Mouse (Mus musculus) midbrain, embryonic 16.5 days (tissue): ENCODE measurements around the gene Eepd1. TPM values are rescaled to one million over a fixed set of nuclear protein-coding genes. Genes with fewer than 3 reads are reported as not detected.

Experiments used
- ATAC-seq: fragments of 200-750 bp; cut with Nextera tagmentation; 2 replicates; pipeline ENCODE4 v1.8.0; 2017; ENCODE audit warnings: moderate TSS enrichment
- H3K27ac ChIP-seq: fragments of 300-500 bp; sonication (generic); 2 replicates; pipeline ENCODE4 v1.5.1; 2014; ENCODE audit warnings: mild to moderate bottlenecking, low read length, mixed read lengths
- H3K27me3 ChIP-seq: fragments of 300-500 bp; sonication (generic); 2 replicates; pipeline ENCODE4 v1.6.1; 2014; ENCODE audit warnings: low read depth, low read length, mixed read lengths; ENCODE audit not compliant: control insufficient read depth, insufficient read depth
- H3K36me3 ChIP-seq: fragments of 300-500 bp; sonication (generic); 2 replicates; pipeline ENCODE4 v1.6.1; 2014; ENCODE audit warnings: mild to moderate bottlenecking, low read length, moderate library complexity, mixed read lengths; ENCODE audit not compliant: control insufficient read depth, insufficient read depth
- H3K4me1 ChIP-seq: fragments of 300-500 bp; sonication (generic); 2 replicates; pipeline ENCODE4 v1.6.1; 2014; ENCODE audit warnings: mild to moderate bottlenecking, low read length, mixed read lengths; ENCODE audit not compliant: control insufficient read depth, insufficient read depth
- H3K4me2 ChIP-seq: fragments of 300-500 bp; sonication (generic); 2 replicates; pipeline ENCODE4 v1.6.1; 2014; ENCODE audit warnings: mild to moderate bottlenecking, low read length, mixed read lengths
- H3K4me3 ChIP-seq: fragments of 300-500 bp; sonication (generic); 2 replicates; pipeline ENCODE4 v1.5.1; 2014; ENCODE audit warnings: low read depth, mild to moderate bottlenecking, low read length, moderate library complexity, mixed read lengths
- H3K9ac ChIP-seq: fragments of 300-500 bp; sonication (generic); 2 replicates; pipeline ENCODE4 v1.6.1; 2014; ENCODE audit warnings: low read depth, low read length, mixed read lengths
- H3K9me3 ChIP-seq: fragments of 300-500 bp; sonication (generic); replicated peaks from 2 replicates; pipeline ENCODE4 v1.6.1; 2014; ENCODE audit warnings: mild to moderate bottlenecking, low read length, mixed read lengths; ENCODE audit not compliant: control insufficient read depth, poor library complexity, severe bottlenecking
- WGBS: fragments of 180-500 bp; shearing (Covaris S2); extraction: QIAGEN DNeasy Blood & Tissue Kit; methylation state at CpG from one replicate; pipeline ENCODE4 v1.1.7; 2014; 5-methylcytosine and 5-hydroxymethylcytosine counted together
- polyA plus RNA-seq: library from polyadenylated mRNA; unstranded; fragments of >200 nt; fragmentation: Nextera tagmentation; extraction: Ambion mirVana; gene quantifications from 2 replicates; pipeline ENCODE4 v1.2.1, GENCODE M21; 2015

Gene Eepd1
- polyA plus RNA-seq, 1 experiment from 2014 or later: 12.7 TPM

GRCm38 (mm10) chr9:25464305-25464704 is 17.0 kb upstream of the Eepd1 start:
- WGBS: 72% methylated on average over 1 of the region's 1 CpGs
- ATAC-seq: no peak
- Histone ChIP-seq H3K9me3 (no peaks in the 10 kb centered on the region), H3K27me3 (no peaks in the 10 kb centered on the region), H3K36me3 (no peaks in the 10 kb centered on the region), H3K9ac (no peak overlapping the region), H3K27ac (no peak overlapping the region), H3K4me2 (no peak overlapping the region), H3K4me3 (no peak overlapping the region), H3K4me1 (no peaks in the 10 kb centered on the region)

- Histone ChIP-seq H3K9ac (no peak overlapping the region), H3K27me3 (no peaks in the 10 kb centered on the region), H3K4me3 (no peak overlapping the region), H3K27ac (no peak overlapping the region), H3K4me2 (no peak overlapping the region), H3K36me3 (no peaks in the 10 kb centered on the region), H3K9me3 (no peaks in the 10 kb centered on the region), H3K4me1 (peaks cover 12% of the 10 kb centered on the region; the same call in 1 of the 2 replicates)
- 93% methylated on average over 7 of the region's 7 CpGs for WGBS
- no peak for ATAC-seq
These were observed 1.8 kb upstream of the Eepd1 start for GRCm38 (mm10) chr9:25479392-25480020.

- Histone ChIP-seq H3K36me3 (no peaks in the 10 kb centered on the region), H3K27me3 (no peaks in the 10 kb centered on the region), H3K4me3 (no peak overlapping the region), H3K27ac (peak overlapping the region; percentile 53; the same call in 1 of the 2 replicates), H3K9ac (no peak overlapping the region), H3K4me1 (peaks cover 12% of the 10 kb centered on the region; the same call in 1 of the 2 replicates), H3K4me2 (peak overlapping the region; percentile 87), H3K9me3 (no peaks in the 10 kb centered on the region)
- 90% methylated on average over 2 of the region's 2 CpGs for WGBS
- ATAC-seq: no peak
These were observed 671 bp upstream of the Eepd1 start for GRCm38 (mm10) chr9:25480676-25481075.

- Histone ChIP-seq H3K27ac (no peak overlapping the region), H3K4me2 (peak overlapping the region; percentile 87), H3K27me3 (no peaks in the 10 kb centered on the region), H3K9me3 (no peaks in the 10 kb centered on the region), H3K4me3 (peak overlapping the region; percentile 79), H3K36me3 (no peaks in the 10 kb centered on the region), H3K9ac (no peak overlapping the region), H3K4me1 (peaks cover 12% of the 10 kb centered on the region; the same call in 1 of the 2 replicates)
- WGBS: 45% methylated on average over 22 of the region's 22 CpGs
- ATAC-seq: no peak
These were observed 1.1 kb downstream of the Eepd1 start for GRCm38 (mm10) chr9:25482322-25482998.

- Histone ChIP-seq H3K9ac (no peak overlapping the region), H3K4me3 (no peak overlapping the region; the same call in 1 of the 2 replicates), H3K4me2 (peak overlapping the region; percentile 87), H3K4me1 (peaks cover 12% of the 10 kb centered on the region; the same call in 1 of the 2 replicates), H3K36me3 (no peaks in the 10 kb centered on the region), H3K27me3 (no peaks in the 10 kb centered on the region), H3K9me3 (no peaks in the 10 kb centered on the region), H3K27ac (no peak overlapping the region)
- WGBS: 89% methylated on average over 9 of the region's 9 CpGs
- no peak for ATAC-seq
These were observed 1.6 kb downstream of the Eepd1 start for GRCm38 (mm10) chr9:25482999-25483347.

- Histone ChIP-seq H3K9ac (0 out of 2 replicates have a peak overlapping the region, but pooled peaks have one; percentile 31), H3K9me3 (no peaks in the 10 kb centered on the region), H3K4me1 (peaks cover 12% of the 10 kb centered on the region; the same call in 1 of the 2 replicates), H3K27me3 (no peaks in the 10 kb centered on the region), H3K27ac (no peak overlapping the region), H3K4me2 (peak overlapping the region; percentile 87), H3K4me3 (peak overlapping the region; percentile 19), H3K36me3 (no peaks in the 10 kb centered on the region)
- no peak for ATAC-seq
- 71% methylated on average over 9 of the region's 9 CpGs for WGBS
These were observed 2.7 kb downstream of the Eepd1 start for GRCm38 (mm10) chr9:25483931-25484618.

- ATAC-seq: no peak
- Histone ChIP-seq H3K9ac (0 out of 2 replicates have a peak overlapping the region, but pooled peaks have one; percentile 31), H3K4me3 (peak overlapping the region; percentile 19), H3K27me3 (no peaks in the 10 kb centered on the region), H3K4me1 (peaks cover 12% of the 10 kb centered on the region; the same call in 1 of the 2 replicates), H3K9me3 (no peaks in the 10 kb centered on the region), H3K36me3 (no peaks in the 10 kb centered on the region), H3K27ac (no peak overlapping the region), H3K4me2 (peak overlapping the region; percentile 87)
- WGBS: 55% methylated on average over 3 of the region's 3 CpGs
These were observed 3.3 kb downstream of the Eepd1 start for GRCm38 (mm10) chr9:25484619-25484986.

- Histone ChIP-seq H3K9ac (no peak overlapping the region), H3K4me3 (peak overlapping the region; percentile 19; the same call in 1 of the 2 replicates), H3K36me3 (no peaks in the 10 kb centered on the region), H3K27me3 (no peaks in the 10 kb centered on the region), H3K4me2 (peak overlapping the region; percentile 87), H3K27ac (no peak overlapping the region), H3K9me3 (no peaks in the 10 kb centered on the region), H3K4me1 (peaks cover 12% of the 10 kb centered on the region; the same call in 1 of the 2 replicates)
- WGBS: 80% methylated on average over 2 of the region's 2 CpGs
- no peak for ATAC-seq
These were observed 3.7 kb downstream of the Eepd1 start for GRCm38 (mm10) chr9:25485006-25485405.
